Mouse (Mus musculus) left cerebral cortex, postnatal 36 days (tissue): ENCODE results near the gene Arvcf. TPM values are rescaled to one million over a fixed set of nuclear protein-coding genes. Genes with fewer than 3 reads are reported as not detected.

Experiments
- DNase-seq, 2 experiments: peaks; one replicate each; pipeline ENCODE4 v3.0.0; 2021 to 2022; ENCODE audit warnings: low spot score in 2 of 2, mixed read lengths in 1 of 2
- intact Hi-C: fragments of 180-260 bp; cut with DNase I; formaldehyde crosslinking; loops from one replicate; pipeline ENCODE4 v1.15.1; 2025
- total RNA-seq, 2 experiments: library from RNA; stranded (reverse); gene quantifications; 2 replicates each; pipeline ENCODE4 v1.2.3; 2021

Arvcf gene
- total RNA-seq = 10 to 100 TPM; 36.6 to 48.0 TPM

- peak; percentile 94 to 96 for DNase-seq
- intact Hi-C loops = loop anchor here (5.0 kb wide), 2 partner anchors 44 to 59 kb away; no protein-coding TSS in a partner anchor
These were observed at the start of gene Arvcf, which contains the start of gene Tango2 for GRCm38 (mm10) chr16:18347931-18348600. Gene Arvcf, plus strand, starts transcription at chr16:18348182. Gene Tango2, minus strand, starts transcription at chr16:18348103.

DNA sequence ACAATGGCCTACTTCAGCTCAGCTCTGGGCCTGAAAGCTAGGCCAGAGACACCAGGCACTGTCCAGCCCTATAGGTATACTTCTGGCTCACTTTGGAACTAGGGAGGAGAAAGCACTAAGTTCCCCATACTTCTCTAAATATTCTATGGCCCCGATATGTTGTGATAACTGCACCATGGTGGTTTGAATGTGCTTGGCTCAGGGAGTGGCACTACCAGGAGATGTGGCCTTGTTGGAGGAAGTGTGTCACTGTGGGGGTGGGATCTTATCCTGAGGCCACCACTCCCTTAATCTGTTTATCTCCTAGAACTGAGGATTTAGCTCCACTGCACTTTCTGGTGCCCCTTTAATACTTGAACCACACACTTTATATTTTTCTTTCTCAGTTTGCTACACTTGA lies 39.8 kb upstream of the Arvcf start:
- no peak for DNase-seq
- intact Hi-C loops = no loop called here

DNA sequence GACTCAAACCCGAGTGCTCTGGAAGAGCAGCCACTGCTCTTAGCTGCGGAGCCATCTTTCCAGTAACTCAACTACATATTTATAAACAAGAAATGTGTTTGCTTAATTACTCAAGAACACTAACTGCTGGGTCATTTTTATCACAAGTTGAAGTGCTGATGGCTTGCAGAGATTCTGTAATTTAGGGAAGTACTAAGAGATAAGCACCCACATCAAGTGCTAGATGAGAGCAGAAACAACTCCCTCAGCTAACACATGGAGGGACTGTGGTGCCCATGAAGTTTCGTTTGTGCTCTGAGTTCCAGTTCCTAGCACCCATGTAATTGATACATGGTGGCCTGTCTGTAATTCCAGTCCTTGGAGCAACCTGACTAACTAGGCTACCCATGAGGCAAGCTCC lies 29.0 kb upstream of the Arvcf start:
- DNase-seq = no peak
- intact Hi-C loops = no loop called here

DNA sequence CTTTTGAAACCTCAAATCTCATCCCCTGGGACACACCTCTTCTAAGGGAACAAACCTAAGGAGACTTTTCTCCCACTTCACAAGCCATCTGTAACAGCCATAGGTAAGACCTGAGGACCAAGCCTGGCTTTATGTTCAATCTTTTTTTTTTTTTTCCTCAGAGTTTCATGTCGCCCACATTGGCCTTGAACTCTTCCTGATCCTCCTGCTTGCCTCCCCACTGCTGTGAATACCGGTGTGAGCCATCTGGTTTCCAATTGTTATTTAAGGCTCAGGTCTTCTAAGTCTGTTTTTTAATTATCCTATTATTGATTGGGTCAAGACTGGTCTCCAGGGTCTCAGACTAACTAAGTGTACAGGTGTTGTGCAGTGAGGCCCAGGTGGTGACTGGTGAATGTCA lies 26.5 kb upstream of the Arvcf start:
- no peak for DNase-seq
- intact Hi-C loops = no loop called here

DNA sequence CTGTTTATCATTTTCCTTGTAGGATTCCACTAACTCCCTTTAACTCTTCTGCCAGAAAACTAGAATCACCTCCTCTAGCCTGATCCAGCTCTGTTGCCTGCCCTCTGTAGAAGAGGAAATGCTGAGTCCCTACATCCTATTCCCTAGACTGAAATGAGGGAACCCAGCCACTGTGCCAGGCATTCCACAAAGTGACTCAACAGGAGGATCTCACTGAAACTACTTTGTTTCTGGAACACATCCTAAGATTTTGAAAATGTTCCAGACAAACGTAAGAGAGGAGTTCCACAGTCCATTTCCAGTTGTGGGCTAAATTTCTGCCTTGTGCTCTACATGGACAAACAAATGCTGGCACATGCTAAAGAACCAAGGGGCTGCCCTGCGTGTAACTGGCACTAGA lies 24.5 kb upstream of the Arvcf start:
- DNase-seq = no peak

DNA sequence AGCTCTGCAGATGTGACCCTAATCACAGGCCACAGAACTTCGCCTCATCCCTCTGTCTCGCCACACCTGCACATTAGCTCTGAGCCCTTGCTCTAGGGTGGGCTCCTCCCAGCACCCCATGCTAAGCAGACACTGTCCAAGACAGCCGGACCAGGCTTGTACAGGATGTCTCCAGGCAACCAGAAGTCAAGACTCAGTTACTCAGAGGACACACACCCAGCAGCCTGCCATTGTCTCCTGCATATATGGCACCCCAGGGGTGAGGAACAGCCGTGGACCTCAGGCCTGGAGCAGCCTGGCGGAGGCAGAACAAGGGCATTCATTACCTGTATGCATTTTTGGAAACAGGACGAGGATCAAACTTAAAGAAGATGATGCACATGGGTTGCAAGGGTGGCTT lies 24.0 kb upstream of the Arvcf start:
- no peak for DNase-seq
- intact Hi-C loops = no loop called here

More for the DNA sequence above, 24.5 kb upstream of the Arvcf start:
- intact Hi-C loops = no loop called here

GRCm38 (mm10) chr16:18325741-18326140 lies 22.2 kb upstream of the Arvcf start:
- intact Hi-C loops = no loop called here
- DNase-seq = no peak

- intact Hi-C loops = no loop called here
- DNase-seq = no peak
These were observed 20.0 kb upstream of the Arvcf start for GRCm38 (mm10) chr16:18327936-18328335.

DNA sequence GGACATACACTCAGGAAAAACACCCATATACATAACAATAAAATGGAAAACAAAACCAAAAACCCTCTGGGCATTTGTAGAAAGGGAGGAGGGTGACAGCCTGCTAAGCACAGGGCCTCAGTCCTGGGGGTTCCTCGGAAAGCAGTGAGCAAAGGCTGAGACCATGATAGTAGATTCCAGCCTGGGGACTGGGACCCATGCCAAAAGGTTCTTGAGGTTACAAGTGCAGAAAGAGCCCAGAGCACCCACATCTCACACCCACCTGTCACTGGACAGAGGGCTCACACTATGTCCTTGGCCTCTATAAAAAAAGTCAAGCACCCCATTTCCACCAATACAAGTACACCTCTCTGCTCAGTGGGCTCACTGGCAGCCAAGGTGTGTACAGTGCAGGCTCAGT lies 19.5 kb upstream of the Arvcf start:
- intact Hi-C loops = no loop called here
- DNase-seq = no peak

- intact Hi-C loops = no loop called here
- DNase-seq = no peak
These were observed 14.0 kb upstream of the Arvcf start for GRCm38 (mm10) chr16:18333976-18334375.

DNA sequence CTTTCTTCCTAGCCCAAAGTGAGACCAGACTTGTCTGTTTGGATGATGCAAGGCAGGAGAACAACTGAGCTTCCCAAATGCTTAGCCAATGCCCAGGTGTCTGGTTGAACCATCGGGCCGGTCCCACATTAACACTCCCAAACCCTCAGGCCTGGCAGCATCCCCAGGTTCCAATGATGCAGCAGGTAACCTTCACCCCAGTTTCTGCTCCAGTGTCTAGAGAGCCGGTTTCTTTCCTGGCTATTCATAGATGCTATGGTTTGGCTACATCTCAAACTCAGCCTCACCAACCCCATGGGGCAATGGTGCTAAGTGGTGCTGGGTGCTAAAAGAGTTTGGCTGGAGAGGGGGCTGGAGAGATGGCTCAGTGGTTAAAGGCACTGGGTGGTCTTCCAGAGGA lies 12.0 kb upstream of the Arvcf start:
- intact Hi-C loops = no loop called here
- DNase-seq = no peak

DNA sequence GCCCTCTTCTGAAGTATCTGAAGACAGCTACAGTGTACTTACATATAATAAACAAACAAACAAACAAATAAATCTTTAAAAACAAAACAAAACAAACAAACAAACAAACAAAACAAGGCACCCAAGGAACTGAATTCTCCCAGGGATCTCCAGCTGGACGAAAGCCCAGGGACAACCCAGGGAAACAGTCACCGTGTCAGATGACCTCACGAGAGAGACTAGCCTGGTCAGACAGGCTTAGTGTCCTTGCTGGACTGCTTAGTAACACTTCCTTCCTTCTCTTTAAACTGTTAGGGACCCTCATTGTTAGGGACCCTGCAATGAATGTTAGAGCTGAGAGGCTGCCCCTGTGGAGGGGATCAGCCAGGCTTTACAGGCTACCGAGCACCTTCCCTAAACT lies 10.7 kb upstream of the Arvcf start:
- no peak for DNase-seq
- intact Hi-C loops = no loop called here

GRCm38 (mm10) chr16:18339866-18340265 lies 8.1 kb upstream of the Arvcf start:
- intact Hi-C loops = no loop called here
- no peak for DNase-seq

DNA sequence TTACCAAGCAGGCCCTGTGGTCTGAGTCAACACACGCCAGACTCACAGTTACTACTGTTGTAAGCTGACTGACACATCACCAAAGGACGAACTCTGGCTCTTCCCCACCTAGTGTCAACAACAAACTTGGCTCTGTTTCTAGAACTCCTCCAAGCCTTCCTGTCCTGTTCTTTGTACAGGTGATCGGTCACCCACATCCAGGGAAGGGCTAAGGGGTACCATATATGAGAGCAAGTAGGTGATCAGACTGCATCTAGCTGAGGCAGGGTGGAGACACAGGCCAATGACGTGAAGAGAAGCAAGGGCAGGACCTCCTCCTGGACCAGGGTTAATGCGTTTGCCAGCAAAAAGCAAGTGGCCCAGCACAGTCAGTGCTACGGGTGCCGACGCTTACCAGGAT lies 6.4 kb upstream of the Arvcf start:
- DNase-seq = no peak
- intact Hi-C loops = no loop called here

DNA sequence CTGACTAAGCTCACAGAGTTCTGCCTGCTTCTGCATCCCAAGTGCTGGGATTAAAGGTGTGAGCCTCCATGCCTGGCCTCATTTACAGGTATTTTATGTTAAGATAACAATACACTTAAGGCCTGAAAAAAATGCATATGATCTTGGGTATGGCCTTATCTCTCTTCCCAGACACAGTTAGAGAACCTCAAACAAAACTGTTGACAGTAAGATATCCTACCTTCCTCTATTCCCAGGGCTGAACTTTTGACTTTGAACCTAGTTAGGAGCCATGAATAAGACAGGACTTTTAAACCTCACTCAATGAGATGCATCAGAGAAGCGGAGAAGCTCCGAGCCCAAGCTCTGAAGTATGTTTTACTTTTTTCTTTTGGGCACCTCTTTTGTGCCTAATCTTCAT lies 5.9 kb upstream of the Arvcf start:
- intact Hi-C loops = no loop called here

GRCm38 (mm10) chr16:18342650-18343570 lies 5.1 kb upstream of the Arvcf start:
- peak in 1 of 2 experiments; percentile 26 for DNase-seq
- intact Hi-C loops = no loop called here

More for the DNA sequence above, 5.9 kb upstream of the Arvcf start:
- DNase-seq = no peak

- intact Hi-C loops = loop anchor here (2.0 kb wide), 1 partner anchor 273 kb away; no protein-coding TSS in a partner anchor
- DNase-seq = peak; percentile 97 to 98
These were observed 4.2 kb upstream of the Arvcf start for GRCm38 (mm10) chr16:18343778-18344177.

DNA sequence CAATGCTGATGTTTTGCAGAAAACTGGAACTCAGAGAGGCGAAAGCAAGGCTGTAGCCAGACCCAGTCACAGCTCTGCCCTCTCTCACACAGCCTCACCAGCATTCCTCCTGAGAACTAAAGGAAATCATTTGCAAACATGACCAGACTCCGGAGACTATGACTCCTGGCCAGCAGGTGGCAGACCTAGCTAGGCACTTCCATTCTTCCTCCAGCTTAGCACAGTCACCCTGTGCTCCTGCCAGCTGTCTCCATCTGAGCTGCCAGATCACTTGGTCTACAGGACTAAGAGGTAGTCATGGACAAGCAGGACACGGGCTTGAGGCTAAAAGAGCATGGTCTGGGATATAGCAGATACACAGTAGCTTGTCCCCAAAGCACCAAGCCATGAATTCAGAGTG lies 2.7 kb upstream of the Arvcf start:
- DNase-seq = peak; percentile 83 to 84
- intact Hi-C loops = loop anchor here (2.0 to 5.0 kb wide), 3 partner anchors 47 to 272 kb away; no protein-coding TSS in a partner anchor

DNA sequence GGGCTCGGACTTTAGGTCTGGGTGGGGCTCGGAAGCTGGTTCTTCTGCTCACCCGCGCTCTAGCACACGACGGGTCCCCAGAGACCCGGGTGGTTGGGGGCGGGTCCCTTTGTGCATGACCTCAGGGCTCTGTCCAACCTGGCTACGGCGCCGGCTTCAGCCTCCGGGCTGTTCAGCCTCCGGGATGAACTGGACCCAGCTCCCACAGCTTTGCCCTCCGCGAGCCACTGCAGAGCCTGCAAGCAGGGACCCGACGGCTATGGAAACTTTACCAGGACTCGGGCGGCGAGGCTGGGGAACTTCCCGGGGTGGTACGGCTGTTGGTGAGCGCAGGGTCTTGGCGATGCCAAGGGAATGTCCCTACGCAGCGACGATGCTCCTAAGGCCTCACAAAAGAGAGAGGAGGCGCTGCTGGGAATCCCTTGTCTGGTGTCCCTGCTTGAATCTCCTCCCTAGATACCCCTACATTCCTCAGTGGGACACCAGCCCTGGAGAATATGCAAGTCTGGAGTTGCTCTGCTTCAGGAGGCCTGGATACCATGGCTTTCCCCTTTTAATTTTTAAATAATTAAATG lies 706 bp downstream of the Arvcf start:
- intact Hi-C loops = loop anchor here (5.0 kb wide), 2 partner anchors 44 to 59 kb away; no protein-coding TSS in a partner anchor
- peak; percentile 36 to 42 for DNase-seq

DNA sequence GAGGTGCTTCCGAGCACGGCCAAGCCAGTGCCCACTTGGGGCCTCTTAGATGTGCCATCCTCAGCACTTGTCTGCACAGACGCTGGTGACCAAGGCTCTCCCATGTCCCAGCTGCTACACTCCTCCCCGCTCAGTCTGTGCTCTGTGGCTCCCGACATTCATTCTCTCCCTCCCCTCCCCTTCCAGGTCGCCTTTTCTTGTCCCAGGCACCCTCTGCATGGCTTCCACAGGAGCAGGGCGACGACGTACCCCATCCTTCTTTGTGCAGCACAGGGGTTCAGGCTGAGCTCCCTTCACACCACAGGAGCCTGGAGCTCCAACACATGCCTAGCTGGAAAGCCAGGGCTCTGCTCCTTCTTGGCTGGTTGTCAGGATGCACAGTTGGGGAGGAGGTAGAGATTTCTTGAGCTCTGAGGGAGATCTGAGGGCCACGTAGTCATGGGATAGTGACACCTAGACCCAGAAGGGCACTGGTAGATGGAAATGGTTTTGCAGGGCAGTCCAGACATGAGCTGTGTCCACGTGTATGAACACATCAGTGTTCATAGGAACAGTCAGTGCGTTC lies 1.9 kb downstream of the Arvcf start:
- intact Hi-C loops = loop anchor here (5.0 kb wide), 2 partner anchors 42 to 57 kb away; no protein-coding TSS in a partner anchor
- DNase-seq = no peak
